Mouse (Mus musculus) kidney, adult 2 months (tissue): ENCODE data around the gene Rab3a.

Experiments used
- CTCF ChIP-seq: fragments of 200-500 bp; conservative IDR thresholded peaks from 2 replicates; pipeline ENCODE4 v1.5.1; 2011; ENCODE audit warnings: low read depth, mild to moderate bottlenecking, control low read depth, low read length, moderate library complexity, mixed read lengths; ENCODE audit not compliant: insufficient read depth, insufficient read length
- POLR2A ChIP-seq: fragments of 200-500 bp; IDR thresholded peaks from one replicate; pipeline ENCODE4 v1.6.1; 2011; ENCODE audit warnings: low read depth, low read length, control low read depth

DNA sequence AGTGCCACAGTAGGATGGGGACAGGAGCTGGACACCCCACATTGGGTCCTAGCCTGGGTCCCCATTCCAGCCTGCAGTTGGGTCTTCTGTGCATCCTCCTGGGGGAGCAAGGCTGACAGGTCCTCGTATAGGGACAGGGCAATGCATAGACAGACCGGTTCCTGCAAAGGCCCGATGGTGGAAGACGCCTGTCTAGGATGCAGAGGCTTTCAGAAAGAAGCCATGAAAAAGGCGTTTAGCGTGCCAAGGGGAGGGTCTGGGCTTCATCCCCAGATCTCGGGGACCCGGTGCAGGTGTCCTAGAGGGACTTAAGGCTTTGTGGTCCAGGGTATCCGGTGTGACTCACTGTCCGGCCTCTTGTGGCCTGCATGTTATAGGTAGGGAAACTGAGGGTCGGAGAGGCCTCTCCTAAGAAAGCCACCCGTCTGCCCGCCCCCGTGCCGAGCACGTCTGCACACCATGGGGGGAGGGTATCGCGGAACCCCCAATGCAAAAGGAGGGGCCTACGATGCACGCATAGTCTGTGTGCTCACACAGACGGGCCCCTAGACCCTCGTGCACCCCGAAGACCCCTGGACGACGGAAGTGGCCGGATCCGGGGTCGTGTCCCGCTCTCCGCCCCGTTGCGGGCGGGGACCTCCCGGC is 21.5 kb downstream of the Rab3a start:
- TF ChIP-seq CTCF (no peak), POLR2A (no peak)
